Mouse (Mus musculus) embryonic fibroblast, embryonic 13.5 days (primary cell): ENCODE data around the gene Ccl26.
A peak's percentile ranks its signal among the peaks of the same experiment; 100 is the strongest.

Experiments
- CTCF ChIP-seq: IDR thresholded peaks from 2 replicates; pipeline ENCODE4 v1.5.1; 2011; ENCODE audit warnings: mild to moderate bottlenecking, control low read depth, low read length, moderate library complexity, borderline replicate concordance; ENCODE audit not compliant: insufficient read depth
- POLR2A ChIP-seq: IDR thresholded peaks from 2 replicates; pipeline ENCODE4 v1.6.1; 2011; ENCODE audit warnings: low read depth, mild to moderate bottlenecking, control low read depth, low read length, moderate library complexity

DNA sequence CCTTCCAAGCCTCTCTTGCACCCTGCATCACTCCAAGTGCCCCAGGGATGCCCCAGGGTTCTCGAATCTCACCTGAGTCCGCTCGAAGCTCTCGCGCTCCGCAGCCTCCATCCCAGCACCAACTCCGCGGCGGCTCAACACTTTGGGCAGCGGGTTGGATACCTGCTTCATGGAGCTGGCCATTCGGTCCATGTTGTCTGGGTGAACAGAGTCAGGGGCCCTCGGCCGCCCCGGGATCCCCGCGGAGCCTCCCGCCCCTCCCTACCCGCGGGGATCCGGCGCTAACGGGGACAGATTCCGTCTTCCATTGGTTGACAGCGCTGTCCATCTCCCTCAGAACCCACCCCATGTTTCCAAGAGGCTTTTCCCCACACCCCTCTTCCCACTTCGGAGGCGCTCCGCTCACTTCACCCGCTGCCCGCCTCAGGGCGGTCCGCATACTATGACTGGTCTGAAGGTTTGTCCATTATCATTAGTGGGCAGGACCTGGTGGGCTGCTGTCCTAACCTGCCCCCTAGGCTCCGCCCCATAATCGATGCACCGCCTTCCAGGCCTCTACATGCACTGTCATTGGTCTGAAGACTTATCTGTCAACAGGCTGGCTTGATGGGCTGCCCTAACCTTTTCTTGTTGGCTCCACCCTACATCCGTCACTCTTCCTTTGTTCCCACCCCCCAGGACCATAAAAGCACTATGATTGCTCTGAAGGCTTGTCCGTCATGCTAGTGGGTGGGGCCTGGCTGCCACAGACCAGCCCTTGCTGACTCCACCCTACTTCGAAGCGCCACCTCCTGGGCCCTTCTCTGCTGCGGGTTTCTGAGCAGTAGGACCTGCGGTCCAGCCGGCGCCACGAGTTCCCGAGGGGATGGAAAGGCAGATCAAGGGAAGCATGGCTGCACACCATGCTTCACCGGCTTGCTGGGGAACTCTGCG is 18.2 kb downstream of the Ccl26 start, which contains the start of gene Hip1:
- TF ChIP-seq POLR2A (peak; percentile 91), CTCF (0 out of 2 replicates have a peak, but pooled peaks have one; percentile 7)
